Mouse (Mus musculus): ENCODE measurements around the gene Mrps25.

- TF ChIP-seq CTCF (IDR thresholded peaks at IDR 0.05; ENCODE audit: extremely low read depth, insufficient read depth, low read length), result no peak
- no peak for TF ChIP-seq POLR2A (IDR thresholded peaks at IDR 0.05; ENCODE audit: extremely low read depth, insufficient read depth, low read length)
Observed at GRCm38 (mm10) chr6:92124547-92124946, 59.3 kb downstream of the Mrps25 start.
